Mouse (Mus musculus): ENCODE results near the gene Iffo2.

The Iffo2 gene

GRCm38 (mm10) chr4:139582903-139583302 lies 52.6 kb downstream of the Iffo2 start:
- DNase-seq: no peak

- no peak for DNase-seq
Measured at GRCm38 (mm10) chr4:139583629-139584245, 53.4 kb downstream of the Iffo2 start.

- no peak for DNase-seq
Measured at GRCm38 (mm10) chr4:139584704-139585103, 54.4 kb downstream of the Iffo2 start.

GRCm38 (mm10) chr4:139585713-139586112 lies 55.4 kb downstream of the Iffo2 start:
- DNase-seq: no peak

- DNase-seq: no peak
Measured at GRCm38 (mm10) chr4:139587370-139587769, 57.0 kb downstream of the Iffo2 start.

GRCm38 (mm10) chr4:139587773-139588172 lies 57.4 kb downstream of the Iffo2 start:
- DNase-seq: no peak

GRCm38 (mm10) chr4:139589351-139590027 lies 59.1 kb downstream of the Iffo2 start:
- no peak for DNase-seq

- DNase-seq: no peak
Measured at GRCm38 (mm10) chr4:139590446-139590845, 60.1 kb downstream of the Iffo2 start.

GRCm38 (mm10) chr4:139592895-139593294 lies 62.5 kb downstream of the Iffo2 start:
- DNase-seq: no peak

- DNase-seq: no peak
Measured at GRCm38 (mm10) chr4:139593383-139593782, 63.0 kb downstream of the Iffo2 start.

GRCm38 (mm10) chr4:139594062-139594461 lies 63.7 kb downstream of the Iffo2 start:
- no peak for DNase-seq

GRCm38 (mm10) chr4:139596715-139597114 lies 66.4 kb downstream of the Iffo2 start:
- DNase-seq: no peak

- DNase-seq: no peak
Measured at GRCm38 (mm10) chr4:139597286-139598284, 67.2 kb downstream of the Iffo2 start.

GRCm38 (mm10) chr4:139598356-139598755 lies 68.0 kb downstream of the Iffo2 start:
- DNase-seq: no peak

GRCm38 (mm10) chr4:139598950-139599518 lies 68.7 kb downstream of the Iffo2 start:
- DNase-seq: peak; percentile 78

GRCm38 (mm10) chr4:139601519-139602356 lies 71.4 kb downstream of the Iffo2 start:
- DNase-seq: no peak

GRCm38 (mm10) chr4:139602357-139603244 lies 72.3 kb downstream of the Iffo2 start, which contains the start of gene Gm21969:
Gene Gm21969, plus strand, starts transcription at chr4:139603186.
- no peak for DNase-seq

- no peak for DNase-seq
Measured at GRCm38 (mm10) chr4:139605216-139605615, 74.9 kb downstream of the Iffo2 start.

GRCm38 (mm10) chr4:139606732-139607131 lies 76.4 kb downstream of the Iffo2 start:
- no peak for DNase-seq

GRCm38 (mm10) chr4:139608975-139609374 lies 78.6 kb downstream of the Iffo2 start:
- no peak for DNase-seq

GRCm38 (mm10) chr4:139610954-139611353 lies 80.6 kb downstream of the Iffo2 start:
- DNase-seq: no peak
